Mouse (Mus musculus): ENCODE data around the gene Tmem39a. TPM values are rescaled to one million over a fixed set of nuclear protein-coding genes. Genes with fewer than 3 reads are reported as not detected.
A peak's percentile ranks its signal among the peaks of the same experiment; 100 is the strongest.

Gene Tmem39a
- polyA plus RNA-seq, 1 experiment from 2014 or later, result 47.1 TPM

DNA sequence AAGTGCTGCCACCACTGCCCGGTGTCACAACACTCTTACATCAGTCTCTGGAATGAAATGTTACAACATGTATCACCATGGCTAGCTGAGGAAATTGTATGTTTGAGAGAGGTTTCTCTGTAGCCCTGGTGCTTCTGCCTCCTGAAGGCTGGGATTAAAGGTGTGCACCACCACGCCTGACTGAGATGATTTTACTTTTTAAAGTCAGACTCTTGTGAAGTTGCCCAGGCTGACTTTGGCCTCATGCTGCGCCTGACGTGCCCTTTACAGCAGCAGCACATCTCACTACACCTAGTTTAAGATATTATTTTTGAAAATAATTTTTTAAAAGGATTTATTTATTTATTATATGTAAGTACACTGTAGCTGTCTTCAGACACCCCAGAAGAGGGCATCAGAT is 34.4 kb downstream of the Tmem39a start:
- Histone ChIP-seq H3K36me3 (peaks cover 56% of the 10 kb centered on the region), H3K4me2 (replicated peaks) (no peak overlapping the region), H3K27me3 (no peaks in the 10 kb centered on the region), H3K9ac (replicated peaks) (no peak overlapping the region), H3K9me3 (no peaks in the 10 kb centered on the region), H3K4me3 (replicated peaks) (no peak overlapping the region), H3K4me1 (replicated peaks) (no peaks in the 10 kb centered on the region), H3K27ac (no peak overlapping the region)
- no peak for ATAC-seq
- WGBS, result 92% methylated on average over 4 of the region's 4 CpGs

GRCm38 (mm10) chr16:38594435-38594834 is 35.9 kb downstream of the Tmem39a start:
- ATAC-seq, result no peak
- 87% methylated on average over 1 of the region's 1 CpGs for WGBS
- Histone ChIP-seq H3K36me3 (peaks cover 41% of the 10 kb centered on the region), H3K9ac (replicated peaks) (no peak overlapping the region), H3K4me2 (replicated peaks) (no peak overlapping the region), H3K4me3 (replicated peaks) (no peak overlapping the region), H3K27ac (no peak overlapping the region), H3K27me3 (no peaks in the 10 kb centered on the region), H3K9me3 (no peaks in the 10 kb centered on the region), H3K4me1 (replicated peaks) (no peaks in the 10 kb centered on the region)

DNA sequence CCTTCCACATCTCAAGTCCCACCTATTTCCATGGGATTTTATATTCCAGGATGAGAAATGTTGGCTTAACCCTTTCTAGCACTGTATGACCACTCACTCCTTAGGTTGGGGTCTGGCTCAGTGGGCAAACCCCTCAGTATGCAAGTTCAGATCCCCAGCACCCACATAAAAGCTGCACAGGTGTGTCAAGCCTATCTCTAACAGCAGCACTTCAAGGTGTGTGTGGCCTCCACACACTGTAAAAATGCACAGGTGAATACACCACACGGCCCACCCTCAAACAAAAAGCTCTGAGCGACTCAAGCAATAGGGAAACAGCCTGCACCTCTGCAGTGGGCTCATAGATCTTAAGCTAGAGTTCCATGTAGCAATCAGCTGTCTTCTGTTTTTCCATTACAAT is 37.6 kb downstream of the Tmem39a start:
- Histone ChIP-seq H3K4me1 (replicated peaks) (no peaks in the 10 kb centered on the region), H3K4me2 (replicated peaks) (no peak overlapping the region), H3K4me3 (replicated peaks) (no peak overlapping the region), H3K36me3 (peaks cover 36% of the 10 kb centered on the region), H3K27ac (no peak overlapping the region), H3K9ac (replicated peaks) (no peak overlapping the region), H3K9me3 (no peaks in the 10 kb centered on the region), H3K27me3 (no peaks in the 10 kb centered on the region)
- no peak for ATAC-seq
- WGBS, result 79% methylated on average over 2 of the region's 2 CpGs

GRCm38 (mm10) chr16:38596651-38597050 is 38.2 kb downstream of the Tmem39a start:
- Histone ChIP-seq H3K4me3 (replicated peaks) (no peak overlapping the region), H3K27me3 (no peaks in the 10 kb centered on the region), H3K27ac (no peak overlapping the region), H3K4me2 (replicated peaks) (no peak overlapping the region), H3K36me3 (peaks cover 31% of the 10 kb centered on the region), H3K9me3 (no peaks in the 10 kb centered on the region), H3K4me1 (replicated peaks) (no peaks in the 10 kb centered on the region), H3K9ac (replicated peaks) (no peak overlapping the region)
- 93% methylated on average over 2 of the region's 2 CpGs for WGBS
- ATAC-seq, result no peak

DNA sequence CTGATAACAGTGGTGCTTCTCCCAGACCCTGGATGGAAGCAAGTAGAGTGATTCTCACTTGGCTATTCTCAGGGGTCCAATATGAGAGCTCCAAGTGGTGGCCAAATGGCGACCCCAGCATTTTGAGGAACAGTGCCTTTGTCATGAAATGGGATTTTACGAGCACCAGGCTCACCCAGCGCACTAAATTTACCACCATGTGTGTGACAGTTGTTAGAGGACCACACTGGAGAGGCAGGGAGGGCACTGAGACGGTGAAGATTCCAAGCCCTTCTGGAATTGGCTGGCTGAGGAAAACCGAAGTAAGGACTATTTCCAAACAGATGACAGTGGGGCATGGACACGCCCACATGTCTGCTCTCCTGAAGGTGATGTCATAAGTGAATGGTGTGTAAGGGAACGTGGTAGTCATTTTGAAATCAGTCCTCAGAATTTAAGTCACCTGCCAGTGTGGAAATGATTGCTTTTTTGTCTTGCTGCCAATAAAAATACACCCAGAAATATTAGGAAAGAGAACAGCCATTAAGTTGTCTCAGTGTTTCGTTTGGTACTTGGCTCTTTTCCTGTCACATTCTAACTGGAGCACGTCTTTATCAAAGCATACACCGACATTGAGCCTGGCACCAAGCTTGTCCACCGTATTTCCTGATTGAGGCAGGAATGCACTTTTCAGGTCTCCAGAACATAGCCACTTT is 40.6 kb downstream of the Tmem39a start:
- Histone ChIP-seq H3K4me2 (replicated peaks) (no peak overlapping the region), H3K4me3 (replicated peaks) (no peak overlapping the region), H3K36me3 (peaks cover 10% of the 10 kb centered on the region), H3K27ac (no peak overlapping the region), H3K4me1 (replicated peaks) (0 out of 2 replicates have a peak, but pooled peaks cover 4% of the 10 kb centered on the region), H3K9ac (replicated peaks) (no peak overlapping the region), H3K9me3 (no peaks in the 10 kb centered on the region), H3K27me3 (no peaks in the 10 kb centered on the region)
- no peak for ATAC-seq
- 85% methylated on average over 11 of the region's 11 CpGs for WGBS

DNA sequence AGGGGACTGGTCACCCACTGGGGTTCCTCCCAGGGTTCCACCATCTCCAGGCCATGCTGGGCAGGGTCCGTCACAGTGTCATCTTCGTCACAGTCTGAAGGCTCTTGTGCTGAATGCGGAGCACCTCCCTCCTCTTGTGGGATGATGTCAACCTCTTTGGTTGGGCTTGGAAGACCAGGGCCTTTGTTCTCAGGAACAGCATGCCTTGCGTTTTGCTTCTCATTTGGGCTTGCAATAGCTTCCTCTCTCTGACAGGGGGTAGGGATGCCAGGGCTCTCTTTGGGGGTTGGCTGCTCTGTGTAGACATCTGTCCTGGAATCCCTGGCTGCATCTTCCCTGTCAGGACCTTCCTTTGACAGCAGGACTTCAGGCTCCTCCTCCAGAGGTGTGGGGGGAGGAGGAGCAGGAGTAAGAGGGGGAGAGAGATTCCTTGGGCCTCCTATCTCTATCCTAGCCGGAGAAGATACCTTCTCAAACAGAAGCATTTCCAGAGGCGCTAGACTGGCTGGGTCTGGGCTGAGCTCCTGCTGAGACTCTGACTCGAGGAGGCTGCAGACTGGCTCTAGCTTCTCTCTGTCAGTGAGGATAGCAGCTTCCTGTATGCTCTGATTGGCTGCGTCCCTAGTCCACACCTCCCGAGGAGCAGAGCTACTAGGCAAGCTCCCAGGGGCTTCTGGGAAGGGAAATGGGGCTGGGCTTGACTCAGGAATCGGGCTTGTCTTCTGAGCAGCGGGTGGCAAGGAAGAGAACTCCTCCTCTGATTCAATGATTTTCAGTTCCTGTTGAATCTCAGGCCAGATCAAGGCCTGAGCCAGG is 44.7 kb downstream of the Tmem39a start:
- ATAC-seq, result peak; percentile 73; the same call in 1 of the 2 replicates
- 0 out of 2 replicates have a peak, but pooled peaks cover 4% of the 10 kb centered on the region for H3K4me1 ChIP-seq (replicated peaks)
- H3K36me3 ChIP-seq, result no peaks in the 10 kb centered on the region; the same call in 1 of the 2 replicates
- H3K27me3 ChIP-seq, result no peaks in the 10 kb centered on the region
- no peak overlapping the region for H3K9ac ChIP-seq (replicated peaks)
- no peak overlapping the region for H3K4me3 ChIP-seq (replicated peaks)
- H3K27ac ChIP-seq, result no peak overlapping the region
- H3K4me2 ChIP-seq (replicated peaks), result 0 out of 2 replicates have a peak overlapping the region, but pooled peaks have one; percentile 13
- H3K9me3 ChIP-seq, result no peaks in the 10 kb centered on the region
- WGBS, result 45% methylated on average over 11 of the region's 11 CpGs

DNA sequence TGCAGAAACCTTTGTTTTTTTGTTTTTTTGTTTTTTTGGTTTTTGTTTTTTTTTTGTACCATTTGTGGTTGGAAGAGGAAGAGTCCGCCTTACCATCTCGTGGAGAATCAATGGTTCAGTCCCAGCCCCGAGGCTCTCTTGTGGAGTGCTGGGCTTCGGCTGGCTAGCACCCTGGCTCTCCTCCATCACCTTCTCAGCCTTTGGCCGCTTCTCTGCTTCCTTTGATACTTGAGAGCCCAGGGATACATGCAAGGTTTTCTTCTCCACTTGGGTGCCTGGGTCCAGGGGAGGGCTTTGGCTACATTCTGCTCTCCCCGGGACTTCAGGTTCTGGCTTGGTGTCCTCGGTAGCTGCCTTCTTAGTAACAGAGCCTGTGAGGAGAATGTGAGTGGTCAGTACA is 48.0 kb downstream of the Tmem39a start:
- WGBS, result 83% methylated on average over 7 of the region's 7 CpGs
- Histone ChIP-seq H3K9ac (replicated peaks) (no peak overlapping the region), H3K27ac (no peak overlapping the region), H3K4me3 (replicated peaks) (no peak overlapping the region), H3K36me3 (peaks cover 11% of the 10 kb centered on the region; the same call in 1 of the 2 replicates), H3K4me2 (replicated peaks) (no peak overlapping the region), H3K4me1 (replicated peaks) (0 out of 2 replicates have a peak, but pooled peaks cover 4% of the 10 kb centered on the region), H3K9me3 (no peaks in the 10 kb centered on the region), H3K27me3 (no peaks in the 10 kb centered on the region)
- no peak for ATAC-seq

DNA sequence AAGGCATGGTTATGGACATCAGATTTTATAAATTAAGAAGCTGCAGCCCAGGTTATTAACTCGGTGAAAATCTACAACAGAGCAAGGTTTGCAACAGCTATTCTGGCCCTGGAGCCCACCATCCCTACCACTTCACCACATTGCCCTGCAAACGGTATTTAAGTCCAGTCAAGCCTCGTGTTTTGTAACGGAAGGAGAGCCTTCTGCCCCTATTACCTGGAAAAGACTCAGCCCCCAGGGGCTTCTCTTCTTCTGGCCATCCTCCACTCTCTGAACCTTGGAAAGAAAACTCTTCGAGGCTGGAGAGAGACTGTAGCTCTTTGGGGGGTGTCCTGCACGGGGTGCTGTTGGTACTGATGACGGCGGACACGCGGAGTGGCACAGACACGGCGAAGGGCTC is 50.2 kb downstream of the Tmem39a start:
- no peak for ATAC-seq
- no peak overlapping the region for H3K27ac ChIP-seq
- H3K9ac ChIP-seq (replicated peaks), result no peak overlapping the region
- H3K4me3 ChIP-seq (replicated peaks), result no peak overlapping the region
- H3K9me3 ChIP-seq, result no peaks in the 10 kb centered on the region
- H3K27me3 ChIP-seq, result no peaks in the 10 kb centered on the region
- H3K4me2 ChIP-seq (replicated peaks), result no peak overlapping the region
- H3K36me3 ChIP-seq, result peaks cover 11% of the 10 kb centered on the region; the same call in 1 of the 2 replicates
- 87% methylated on average over 12 of the region's 12 CpGs for WGBS
- no peaks in the 10 kb centered on the region for H3K4me1 ChIP-seq (replicated peaks)

DNA sequence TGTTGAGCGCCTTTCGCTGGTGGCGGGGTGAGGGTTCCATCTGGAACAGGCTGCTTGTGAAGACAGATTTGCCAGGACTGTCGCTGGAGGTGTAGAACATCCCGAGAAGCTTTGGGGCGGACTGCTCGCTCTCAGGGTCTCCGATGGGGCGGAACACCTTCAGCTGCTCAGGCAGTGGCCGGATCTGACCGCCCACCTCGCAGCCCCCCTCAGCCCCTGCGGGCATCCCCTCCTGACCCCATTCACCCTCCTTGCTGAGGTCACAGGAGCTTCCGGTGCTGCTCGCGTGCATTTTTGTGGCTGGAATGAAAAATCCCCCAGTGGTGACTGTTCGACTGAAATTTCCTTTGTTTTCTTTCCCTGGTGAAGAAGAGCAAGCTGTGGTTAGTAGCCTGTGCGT is 50.6 kb downstream of the Tmem39a start:
- Histone ChIP-seq H3K36me3 (peaks cover 11% of the 10 kb centered on the region; the same call in 1 of the 2 replicates), H3K27ac (no peak overlapping the region), H3K4me3 (replicated peaks) (no peak overlapping the region), H3K4me2 (replicated peaks) (no peak overlapping the region), H3K4me1 (replicated peaks) (no peaks in the 10 kb centered on the region), H3K9me3 (no peaks in the 10 kb centered on the region), H3K27me3 (no peaks in the 10 kb centered on the region), H3K9ac (replicated peaks) (no peak overlapping the region)
- WGBS, result 71% methylated on average over 18 of the region's 18 CpGs
- ATAC-seq, result no peak

DNA sequence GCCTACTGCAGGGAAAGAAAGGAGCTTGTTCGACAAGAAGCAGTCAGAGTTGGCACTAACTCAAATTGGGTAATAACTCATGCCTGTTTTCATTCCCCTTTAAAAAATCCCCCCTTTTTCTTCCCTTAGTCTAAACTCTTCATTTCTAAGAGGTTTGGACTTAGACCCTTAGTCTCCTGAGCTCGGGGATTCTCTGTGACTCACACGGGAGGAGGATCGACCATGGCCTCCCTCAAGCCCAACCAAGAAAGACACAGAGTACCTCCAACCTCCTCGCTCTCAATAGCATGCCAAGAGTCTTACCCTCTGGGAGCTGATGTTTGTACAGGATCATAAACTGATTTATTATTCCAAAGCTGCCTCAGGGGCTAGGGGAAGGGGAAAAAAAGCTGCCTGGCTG is 54.1 kb downstream of the Tmem39a start:
- ATAC-seq, result no peak
- no peak overlapping the region for H3K9ac ChIP-seq (replicated peaks)
- no peaks in the 10 kb centered on the region for H3K4me1 ChIP-seq (replicated peaks)
- H3K4me2 ChIP-seq (replicated peaks), result no peak overlapping the region
- no peaks in the 10 kb centered on the region for H3K9me3 ChIP-seq
- peaks cover 11% of the 10 kb centered on the region; the same call in 1 of the 2 replicates for H3K36me3 ChIP-seq
- H3K4me3 ChIP-seq (replicated peaks), result no peak overlapping the region
- no peak overlapping the region for H3K27ac ChIP-seq
- H3K27me3 ChIP-seq, result no peaks in the 10 kb centered on the region
- WGBS, result 78% methylated on average over 5 of the region's 5 CpGs

- H3K27ac ChIP-seq, result no peak overlapping the region
- WGBS, result 91% methylated on average over 6 of the region's 6 CpGs
- no peak overlapping the region for H3K9ac ChIP-seq (replicated peaks)
- no peak overlapping the region for H3K4me2 ChIP-seq (replicated peaks)
- peaks cover 11% of the 10 kb centered on the region; the same call in 1 of the 2 replicates for H3K36me3 ChIP-seq
- H3K4me1 ChIP-seq (replicated peaks), result no peaks in the 10 kb centered on the region
- ATAC-seq, result no peak
- H3K4me3 ChIP-seq (replicated peaks), result no peak overlapping the region
- H3K27me3 ChIP-seq, result no peaks in the 10 kb centered on the region
- H3K9me3 ChIP-seq, result no peaks in the 10 kb centered on the region
Measured at GRCm38 (mm10) chr16:38613646-38614045, 55.1 kb downstream of the Tmem39a start.

- Histone ChIP-seq H3K27ac (no peak overlapping the region), H3K27me3 (no peaks in the 10 kb centered on the region), H3K36me3 (no peaks in the 10 kb centered on the region), H3K4me1 (replicated peaks) (peaks cover 3% of the 10 kb centered on the region; the same call in 1 of the 2 replicates), H3K4me3 (replicated peaks) (no peak overlapping the region), H3K4me2 (replicated peaks) (no peak overlapping the region), H3K9ac (replicated peaks) (no peak overlapping the region), H3K9me3 (no peaks in the 10 kb centered on the region)
- ATAC-seq, result no peak
- 95% methylated on average over 13 of the region's 13 CpGs for WGBS
Measured at GRCm38 (mm10) chr16:38617977-38618376, 59.5 kb downstream of the Tmem39a start.
